Mouse (Mus musculus) c-Kit-negative CD71-positive TER-119-positive erythroid progenitor cells, embryonic 14.5 days (primary cell): ENCODE data around the gene Tcaf1.

Experiments
- DNase-seq: peaks from one replicate; pipeline ENCODE4 v3.0.0-alpha.2; 2013; ENCODE audit warnings: low read depth, low spot score

The Tcaf1 gene

DNA sequence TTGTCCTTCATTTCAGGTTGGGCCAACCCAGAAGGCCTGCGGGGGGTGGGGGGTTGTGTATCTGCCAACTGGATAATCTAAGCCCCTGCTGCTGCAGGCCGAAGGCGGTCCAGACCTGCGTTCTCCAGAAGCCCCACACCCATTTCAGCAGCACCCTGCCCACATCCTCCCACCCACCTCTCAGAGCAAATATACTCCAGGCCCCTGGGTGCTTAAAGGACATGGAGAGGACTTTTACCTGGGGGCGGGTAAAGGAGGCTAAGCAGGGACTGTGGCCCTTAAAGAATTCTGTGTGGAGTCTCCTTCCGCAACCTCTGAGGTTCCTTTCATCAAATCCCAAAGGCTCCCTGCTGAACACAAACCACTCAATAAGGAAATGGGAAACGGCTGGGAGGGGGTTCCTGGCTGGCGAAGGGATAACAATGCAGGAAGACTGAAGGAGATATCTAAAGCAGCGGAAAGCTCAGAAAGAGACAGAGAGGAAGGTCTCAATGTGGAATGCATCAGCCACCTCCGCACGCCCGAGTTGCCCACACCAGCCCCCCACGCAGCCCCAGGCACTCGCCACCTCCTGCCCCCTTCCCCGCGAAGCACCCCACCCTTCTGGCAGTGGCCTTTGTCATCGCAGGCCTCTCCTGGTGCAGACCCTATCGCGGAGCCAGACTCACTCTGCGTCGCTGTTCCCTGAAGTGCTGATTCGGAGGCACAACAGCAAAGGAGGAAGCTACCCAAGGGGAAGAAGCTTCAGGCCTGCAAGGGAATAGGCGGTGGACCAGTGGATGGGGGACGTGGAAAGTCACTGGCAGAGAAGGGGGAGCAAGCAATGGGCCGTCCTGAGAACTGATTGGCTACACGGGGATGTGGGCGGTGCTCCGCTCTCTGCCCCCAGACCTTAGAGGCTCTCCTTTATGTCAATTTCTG, at the start of gene Tcaf1:
Gene Tcaf1, minus strand, starts transcription at position 798 of the 921 bp plus-strand sequence.
- DNase-seq: no peak

- DNase-seq: no peak
These were observed 46.2 kb upstream of the Tcaf1 start, which contains the start of gene Olfr38 for GRCm38 (mm10) chr6:42756104-42756503. Olfr38 (plus strand) TSS chr6:42756404.

- DNase-seq: no peak
These were observed 38.0 kb upstream of the Tcaf1 start for GRCm38 (mm10) chr6:42747846-42748245.

GRCm38 (mm10) chr6:42742303-42742702, 32.4 kb upstream of the Tcaf1 start:
- no peak for DNase-seq

GRCm38 (mm10) chr6:42739071-42739470, 29.2 kb upstream of the Tcaf1 start, which contains the start of gene Olfr453:
Olfr453 (plus strand) TSS chr6:42739371.
- no peak for DNase-seq

- no peak for DNase-seq
These were observed 8.1 kb upstream of the Tcaf1 start for GRCm38 (mm10) chr6:42717973-42718372.

DNA sequence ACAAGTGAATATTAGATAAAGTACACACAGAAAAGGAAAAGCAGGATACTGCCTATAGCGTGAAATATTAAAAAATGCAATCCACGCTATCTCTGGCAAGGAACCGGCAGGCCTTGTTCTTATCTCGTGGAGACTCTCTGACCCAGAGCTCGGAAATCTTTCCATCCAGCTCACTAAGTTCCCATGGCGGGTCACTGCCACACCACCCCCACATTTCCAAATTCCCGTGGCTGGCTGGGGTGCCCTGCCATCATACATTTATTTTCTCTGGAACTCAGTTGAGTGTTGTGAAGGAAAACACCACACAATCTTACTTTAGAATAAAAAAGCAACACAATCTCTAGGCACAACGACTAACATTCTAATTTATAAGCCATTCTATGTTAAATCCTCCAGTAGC, 4.8 kb upstream of the Tcaf1 start:
- DNase-seq: no peak

GRCm38 (mm10) chr6:42692517-42693190, 17.2 kb downstream of the Tcaf1 start:
- DNase-seq: no peak

GRCm38 (mm10) chr6:42692154-42692516, 17.8 kb downstream of the Tcaf1 start:
- no peak for DNase-seq

DNA sequence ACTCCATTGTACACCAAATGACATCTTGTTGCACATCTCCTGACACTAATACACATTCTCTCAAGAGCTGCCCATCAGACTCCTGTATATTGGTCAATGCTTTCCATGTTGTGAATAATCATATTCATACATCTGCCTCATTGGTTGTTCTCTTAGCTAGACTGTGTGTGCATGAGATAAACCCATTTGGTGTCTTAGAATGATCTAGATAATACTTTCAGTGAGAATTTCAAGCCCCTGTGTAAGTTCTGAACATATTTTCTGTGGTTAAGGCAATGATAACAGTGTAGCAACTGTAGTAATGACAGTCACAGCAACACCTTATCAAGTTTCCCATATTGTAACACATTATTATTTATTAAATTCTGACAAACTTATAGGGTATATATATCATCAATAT, 20.1 kb downstream of the Tcaf1 start:
- no peak for DNase-seq

GRCm38 (mm10) chr6:42687907-42688306, 22.0 kb downstream of the Tcaf1 start:
- no peak for DNase-seq

DNA sequence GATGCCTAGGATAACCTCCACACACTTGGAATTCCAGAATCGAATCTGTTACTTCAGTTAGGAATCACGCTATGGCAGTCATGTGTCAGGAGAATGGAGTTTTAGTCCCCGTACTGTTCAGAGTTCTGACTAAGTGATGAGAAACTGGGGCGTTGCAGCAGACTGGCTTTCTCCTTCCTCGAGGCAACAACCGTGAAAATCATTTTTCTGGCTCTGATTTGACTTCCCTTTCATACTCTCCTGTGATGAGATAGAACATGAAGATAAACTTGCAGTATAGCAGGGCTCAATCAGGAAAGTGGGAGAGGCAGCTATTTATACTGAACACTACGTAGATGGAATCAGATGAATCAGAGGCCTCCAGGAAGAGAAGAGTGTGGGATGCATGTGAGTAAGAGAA, 29.8 kb downstream of the Tcaf1 start:
- no peak for DNase-seq

GRCm38 (mm10) chr6:42676011-42676410, 33.9 kb downstream of the Tcaf1 start:
- DNase-seq: no peak

GRCm38 (mm10) chr6:42671767-42672166, 38.1 kb downstream of the Tcaf1 start:
- DNase-seq: no peak

DNA sequence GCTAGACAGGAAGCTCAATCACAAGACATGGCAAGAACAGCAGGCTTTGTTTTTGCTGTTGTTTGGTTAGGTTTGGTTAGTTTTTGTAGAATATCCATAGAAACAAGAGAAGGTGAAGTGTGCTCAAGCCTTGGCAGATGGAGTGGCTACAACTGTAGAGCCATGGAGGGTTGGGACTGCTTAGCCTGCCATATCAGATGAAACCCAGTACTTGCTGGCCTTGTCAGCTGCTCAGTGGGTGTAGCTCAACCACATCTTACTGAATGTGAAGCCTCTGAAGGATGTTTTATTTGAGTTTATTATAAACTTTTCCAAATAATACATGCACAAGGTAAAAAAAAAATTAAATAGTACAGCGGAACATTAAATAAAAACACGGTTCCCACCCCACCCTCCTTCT, 42.2 kb downstream of the Tcaf1 start:
- DNase-seq: no peak

GRCm38 (mm10) chr6:42661739-42662138, 48.1 kb downstream of the Tcaf1 start:
- DNase-seq: no peak

- peak; percentile 15 for DNase-seq
These were observed 64.9 kb downstream of the Tcaf1 start, which contains the start of gene Tcaf2 for GRCm38 (mm10) chr6:42644912-42645549. Tcaf2 (minus strand) TSS chr6:42645254.

DNA sequence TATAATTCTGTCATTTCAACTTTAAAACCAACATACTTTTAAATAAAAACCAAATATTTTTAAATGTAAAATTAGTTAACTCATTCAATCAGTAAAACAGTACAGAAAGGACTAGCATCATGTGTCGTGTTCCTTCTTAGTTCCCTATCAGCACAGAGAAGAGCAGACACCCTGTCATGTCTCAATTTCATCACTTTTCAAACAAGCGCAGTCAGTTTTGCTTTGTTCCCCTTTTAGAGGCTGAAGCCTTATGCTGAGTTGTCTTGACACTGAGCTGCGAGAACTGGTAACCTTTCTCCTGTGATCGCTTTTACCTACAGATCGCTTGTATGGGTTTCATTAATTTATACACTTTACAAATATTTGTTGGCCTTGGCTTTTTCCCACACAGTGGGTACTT, 75.5 kb downstream of the Tcaf1 start:
- no peak for DNase-seq

GRCm38 (mm10) chr6:42631395-42631794, 78.5 kb downstream of the Tcaf1 start:
- DNase-seq: no peak
